7 mouse cellular contexts compared by ENCODE assay signal in genomic region chr11:105332468-105332867, GRCm38 (mm10). TPM values are rescaled to one million over a fixed set of nuclear protein-coding genes. Genes with fewer than 3 reads are reported as not detected.
DNase-seq lines count a peak whose midpoint lies in the region; ATAC-seq and TF ChIP-seq lines count a peak whose summit lies in the region.

No protein-coding gene starts in this region.

- H3K4me3 ChIP-seq in testis, adult 2 months (ENCODE audit: control insufficient read depth, low read depth, low read length): no peak overlapping the region
- H3K4me3 ChIP-seq in embryonic facial prominence, embryonic 11.5 days (ENCODE audit: low read depth, low read length): no peak overlapping the region
- no peak overlapping the region for H3K4me3 ChIP-seq in kidney, postnatal 0 days (replicated peaks; ENCODE audit: low read depth, low read length)

- no peak overlapping the region for H3K9ac ChIP-seq in embryonic facial prominence, embryonic 11.5 days (replicated peaks; ENCODE audit: low read length)
- no peak overlapping the region for H3K9ac ChIP-seq in kidney, postnatal 0 days (ENCODE audit: low read depth, low read length)

- no peak for ATAC-seq in embryonic facial prominence, embryonic 11.5 days (replicated peaks; ENCODE audit: insufficient number of reproducible peaks, low FRiP score, low TSS enrichment, low read depth)
- 0 out of 2 replicates have a peak, but pooled peaks have one; percentile 6 for ATAC-seq in kidney, postnatal 0 days (replicated peaks; ENCODE audit: low FRiP score, low read depth)

- H3K27me3 ChIP-seq in testis, adult 2 months (ENCODE audit: control insufficient read depth, insufficient read depth, low read length): no peaks in the 10 kb centered on the region
- no peaks in the 10 kb centered on the region for H3K27me3 ChIP-seq in embryonic facial prominence, embryonic 11.5 days (ENCODE audit: control insufficient read depth, insufficient read depth, low read length)
- H3K27me3 ChIP-seq in kidney, postnatal 0 days (ENCODE audit: insufficient read depth, low read length): no peaks in the 10 kb centered on the region

- H3K27ac ChIP-seq in testis, adult 2 months (ENCODE audit: control insufficient read depth, insufficient read depth, low read depth, low read length): no peak overlapping the region
- H3K27ac ChIP-seq in embryonic facial prominence, embryonic 11.5 days (replicated peaks; ENCODE audit: low read depth, low read length): no peak overlapping the region
- no peak overlapping the region for H3K27ac ChIP-seq in kidney, postnatal 0 days

- peak; percentile 52; the same call in 1 of the 2 replicates for TF ChIP-seq CTCF in testis, adult 2 months (IDR thresholded peaks at IDR 0.05; ENCODE audit: control insufficient read depth, insufficient read depth, insufficient replicate concordance, low read depth, low read length)
- TF ChIP-seq CTCF in kidney, postnatal 0 days (IDR thresholded peaks at IDR 0.05; ENCODE audit: low read depth): peak; percentile 72

- no peak for DNase-seq in testis, postnatal 14 days (ENCODE audit: low spot score)
- DNase-seq in adrenal gland, postnatal 25 days: peak; percentile 59
- peak; percentile 70 for DNase-seq in embryonic facial prominence, embryonic 11.5 days (ENCODE audit: low spot score)
- DNase-seq in kidney, postnatal 0 days (ENCODE audit: low spot score): peak; percentile 54
- DNase-seq in lung, postnatal 10 days: peak; percentile 83
- DNase-seq in right cerebral cortex, postnatal 14 days: peak; percentile 73

- 62% methylated on average over 8 of the region's 8 CpGs for WGBS in embryonic facial prominence, embryonic 11.5 days
- 67% methylated on average over 8 of the region's 8 CpGs for WGBS in kidney, postnatal 0 days

- no peaks in the 10 kb centered on the region for H3K4me1 ChIP-seq in testis, adult 2 months (ENCODE audit: control insufficient read depth, insufficient read depth, low read length)
- H3K4me1 ChIP-seq in embryonic facial prominence, embryonic 11.5 days (ENCODE audit: control insufficient read depth, insufficient read depth, low read length): no peaks in the 10 kb centered on the region
- H3K4me1 ChIP-seq in kidney, postnatal 0 days (replicated peaks; ENCODE audit: insufficient read depth, low read length): 0 out of 2 replicates have a peak, but pooled peaks cover 6% of the 10 kb centered on the region

- H3K9me3 ChIP-seq in embryonic facial prominence, embryonic 11.5 days (replicated peaks; ENCODE audit: control insufficient read depth, low read length): no peaks in the 10 kb centered on the region
- no peaks in the 10 kb centered on the region for H3K9me3 ChIP-seq in kidney, postnatal 0 days (replicated peaks; ENCODE audit: low read length)

- TF ChIP-seq POLR2A in testis, adult 2 months (IDR thresholded peaks at IDR 0.05; ENCODE audit: control insufficient read depth, low read depth, low read length): no peak

- H3K4me2 ChIP-seq in embryonic facial prominence, embryonic 11.5 days (ENCODE audit: low read depth, low read length): no peak overlapping the region
- H3K4me2 ChIP-seq in kidney, postnatal 0 days (ENCODE audit: low read length): no peak overlapping the region

- no peaks in the 10 kb centered on the region for H3K36me3 ChIP-seq in testis, adult 2 months (ENCODE audit: control insufficient read depth, insufficient read depth, low read length)
- peaks cover 5% of the 10 kb centered on the region for H3K36me3 ChIP-seq in embryonic facial prominence, embryonic 11.5 days (replicated peaks; ENCODE audit: control insufficient read depth, insufficient read depth, low read depth, low read length)
- H3K36me3 ChIP-seq in kidney, postnatal 0 days (ENCODE audit: insufficient read depth, low read length): 0 out of 2 replicates have a peak, but pooled peaks cover 3% of the 10 kb centered on the region

RNA-seq across cellular contexts. Expression of gene Mrc2, which starts 40.0 kb away (rescaled TPM):
- 1.2 and 1.5 TPM in 2 replicates for polyA plus RNA-seq in testis, adult 2 months (2012; rRNA removed)
- 21.3 and 21.7 TPM in 2 replicates for total RNA-seq in adrenal gland, postnatal 25 days (2021)
- polyA plus RNA-seq in embryonic facial prominence, embryonic 11.5 days (2014; fragmentation: Nextera tagmentation; extraction: Ambion mirVana): 9.5 and 10.2 TPM in 2 replicates
- polyA plus RNA-seq in kidney, postnatal 0 days (2015; fragmentation: Nextera tagmentation; extraction: Ambion mirVana): 9.5 TPM in 2 replicates
